Mouse (Mus musculus) adrenal gland, postnatal 36 days (tissue): ENCODE measurements at regions not wholly inside any gene's neighbourhood (a gene's known extent, or its start where the extent isn't known, plus 50 kb on each side); places are given as distances from the start of the nearest gene placed in this dataset.
A peak's percentile ranks its signal among the peaks of the same experiment; 100 is the strongest.

Experiments
- DNase-seq, 2 experiments: peaks; one replicate each; pipeline ENCODE4 v3.0.0; 2021; ENCODE audit warnings: mixed read lengths in 1 of 2

- no peak for DNase-seq
These were observed 398.0 kb downstream of the Prim2 start for GRCm38 (mm10) chr1:33271437-33272145.

DNA sequence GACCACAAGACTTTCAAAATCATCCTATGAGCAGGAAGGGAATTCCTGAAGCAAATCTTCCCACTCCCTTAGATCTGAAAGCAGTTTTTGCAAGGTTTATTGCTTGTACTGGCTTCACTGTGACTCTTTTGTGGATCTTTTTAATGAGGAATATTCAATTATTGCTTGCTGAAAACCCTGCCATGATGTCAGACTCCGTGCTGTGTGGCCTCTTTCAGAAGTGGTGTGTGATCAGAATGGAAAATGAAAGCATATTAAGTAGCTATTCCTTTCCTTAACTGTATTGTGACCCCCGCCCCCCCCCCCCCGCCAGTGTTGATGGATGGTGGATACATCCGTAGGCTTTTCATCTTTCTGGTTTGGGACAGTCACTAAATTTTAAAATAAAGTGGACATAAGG is 400.4 kb downstream of the Prim2 start:
- DNase-seq = no peak

DNA sequence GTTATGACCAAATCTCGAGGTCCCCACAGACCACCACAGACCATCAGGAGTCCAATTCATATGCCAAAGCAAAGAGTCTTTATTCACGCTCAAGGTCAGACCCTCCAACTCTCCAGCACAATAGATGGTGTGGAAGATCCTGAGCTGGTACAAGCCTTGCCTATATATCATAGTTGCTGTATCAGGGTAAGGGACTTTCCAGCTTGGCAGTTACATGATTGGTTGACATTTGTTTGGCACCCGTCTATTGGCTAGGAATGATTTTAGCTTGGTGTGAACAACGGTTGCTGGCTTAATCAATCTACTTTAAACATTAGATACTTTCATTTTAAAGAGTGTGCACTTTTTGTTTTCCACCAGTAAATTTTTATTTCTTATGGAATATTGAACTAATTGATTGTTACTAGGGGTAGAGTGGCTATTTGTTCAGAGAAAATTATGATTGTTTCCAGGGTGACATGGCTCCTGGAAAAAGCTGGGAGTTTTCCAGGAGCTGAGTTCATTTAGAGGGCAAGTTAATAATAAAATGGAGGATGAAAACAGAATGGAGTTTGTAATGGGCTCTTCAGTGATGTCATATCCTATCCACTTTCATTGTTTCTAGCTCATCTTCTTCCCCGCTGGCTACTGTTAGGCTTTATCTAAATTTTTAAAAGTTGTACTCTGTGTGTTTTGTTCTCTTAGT is 403.7 kb downstream of the Prim2 start:
- DNase-seq = no peak

GRCm38 (mm10) chr1:33249474-33249873 is 420.1 kb downstream of the Prim2 start:
- DNase-seq = no peak

GRCm38 (mm10) chr1:33247076-33247475 is 422.5 kb downstream of the Prim2 start:
- no peak for DNase-seq

GRCm38 (mm10) chr1:33245186-33245585 is 424.4 kb downstream of the Prim2 start:
- no peak for DNase-seq

GRCm38 (mm10) chr1:33244691-33245090 is 424.9 kb downstream of the Prim2 start:
- DNase-seq = peak; percentile 1 to 6

DNA sequence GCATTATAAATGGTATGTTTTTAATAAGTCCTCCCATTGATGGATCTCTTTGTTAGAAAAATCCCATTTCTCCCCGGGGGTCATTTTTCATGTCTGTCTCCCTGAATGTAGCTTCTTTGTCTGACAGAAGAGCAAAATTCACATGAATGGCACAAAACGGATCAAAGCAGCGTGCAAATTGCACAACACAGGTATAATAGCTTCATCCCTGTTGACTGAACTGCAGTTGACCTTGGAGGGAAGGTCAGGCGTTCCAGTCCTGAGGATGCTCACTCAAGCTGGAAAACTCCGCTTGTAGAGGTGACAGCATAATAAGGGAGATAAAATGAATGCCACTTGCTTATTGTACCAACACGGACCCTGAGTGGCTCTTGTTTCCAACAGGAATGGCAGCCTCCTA is 446.6 kb downstream of the Prim2 start:
- DNase-seq = no peak

GRCm38 (mm10) chr1:33214815-33215214 is 454.8 kb downstream of the Prim2 start:
- no peak for DNase-seq

DNA sequence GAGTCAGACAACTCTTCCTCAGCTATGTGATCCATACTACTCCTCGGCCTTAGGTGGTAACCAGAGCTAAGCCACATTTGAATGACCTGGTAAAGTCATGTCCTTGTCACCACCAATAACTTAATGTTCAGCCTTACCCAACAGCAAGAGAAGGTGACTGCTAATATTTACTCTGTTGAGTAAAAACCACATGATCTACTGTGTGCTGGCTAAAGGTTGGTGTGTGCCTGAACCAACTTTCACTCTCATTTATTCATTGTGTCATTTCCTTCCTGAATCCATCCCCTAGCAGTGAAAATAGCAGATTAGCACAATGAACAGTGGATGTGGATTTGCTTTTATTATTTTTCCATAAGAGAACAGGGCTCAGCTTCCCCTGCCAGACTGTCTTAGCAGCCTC is 455.2 kb downstream of the Prim2 start:
- DNase-seq = no peak

DNA sequence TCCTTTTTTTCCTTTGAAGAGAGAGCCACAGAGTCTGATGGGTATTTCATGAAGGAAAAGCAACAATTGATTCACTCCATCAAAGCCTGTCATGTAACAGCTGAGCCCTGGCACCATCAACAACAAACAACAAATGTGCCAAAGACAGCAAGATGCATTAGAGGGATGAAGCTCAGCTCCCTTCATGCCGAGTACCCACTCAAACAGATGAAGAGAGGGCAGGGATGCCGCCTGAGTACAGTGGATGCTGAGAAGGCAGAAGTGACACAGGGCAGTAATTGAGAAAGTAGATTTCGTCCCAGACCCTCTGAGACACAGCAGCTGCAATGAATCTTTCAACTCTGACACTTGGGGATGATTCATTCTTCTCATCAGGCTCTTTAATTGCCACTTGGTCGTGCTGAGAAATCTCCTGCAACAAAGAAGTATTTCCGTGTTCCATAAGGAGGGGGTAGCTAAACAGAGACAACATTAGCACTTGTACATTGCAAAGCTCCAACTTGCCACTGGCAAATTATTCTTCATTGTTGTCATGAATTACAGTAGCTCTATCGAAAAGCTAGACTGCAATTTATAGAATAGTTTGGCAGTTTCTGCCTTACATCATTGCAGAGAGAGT is 467.9 kb downstream of the Prim2 start:
- no peak for DNase-seq

- no peak for DNase-seq
These were observed 474.5 kb downstream of the Prim2 start for GRCm38 (mm10) chr1:33195114-33195513.

DNA sequence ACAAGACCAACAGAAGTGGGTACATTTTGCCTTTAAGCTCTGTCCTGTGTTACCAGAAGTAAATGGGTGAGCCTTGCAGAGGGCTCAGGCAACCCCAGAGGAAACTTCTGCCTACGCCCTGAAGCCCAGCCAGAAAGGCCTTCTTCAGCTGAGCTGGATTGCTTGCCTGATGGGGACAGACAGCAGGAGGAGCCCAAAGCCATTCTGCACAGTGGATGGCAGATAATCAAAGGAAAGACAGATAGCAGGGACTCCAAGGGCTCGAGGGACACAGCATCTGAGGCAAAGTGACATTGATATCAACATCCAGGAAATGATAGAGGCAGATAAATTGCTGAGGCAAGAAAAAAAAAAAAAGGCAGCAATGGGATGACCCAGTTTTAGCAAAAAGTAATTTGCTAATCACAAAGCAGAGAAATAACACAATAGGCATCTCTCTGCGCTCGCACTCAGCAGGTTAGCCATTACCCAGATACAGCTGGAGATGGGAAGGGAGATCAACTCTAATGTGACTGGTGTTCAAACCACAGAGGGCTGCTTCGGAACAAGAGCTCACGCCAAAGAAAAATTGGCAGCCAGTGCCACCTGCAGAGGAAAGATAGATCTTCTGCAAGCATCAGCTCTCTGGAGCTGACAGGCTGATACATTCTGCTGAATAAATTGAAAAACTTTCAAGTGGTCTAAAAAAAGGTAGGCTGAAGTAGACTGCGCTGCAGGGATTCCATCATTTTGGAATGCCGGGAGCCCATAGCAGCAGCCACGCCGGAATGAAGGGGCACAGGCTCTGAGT is 494.8 kb downstream of the Prim2 start:
- peak in 1 of 2 experiments; percentile 19 for DNase-seq

- peak; percentile 14 to 16 for DNase-seq
These were observed 532.6 kb downstream of the Prim2 start for GRCm38 (mm10) chr1:33136991-33137390.

DNA sequence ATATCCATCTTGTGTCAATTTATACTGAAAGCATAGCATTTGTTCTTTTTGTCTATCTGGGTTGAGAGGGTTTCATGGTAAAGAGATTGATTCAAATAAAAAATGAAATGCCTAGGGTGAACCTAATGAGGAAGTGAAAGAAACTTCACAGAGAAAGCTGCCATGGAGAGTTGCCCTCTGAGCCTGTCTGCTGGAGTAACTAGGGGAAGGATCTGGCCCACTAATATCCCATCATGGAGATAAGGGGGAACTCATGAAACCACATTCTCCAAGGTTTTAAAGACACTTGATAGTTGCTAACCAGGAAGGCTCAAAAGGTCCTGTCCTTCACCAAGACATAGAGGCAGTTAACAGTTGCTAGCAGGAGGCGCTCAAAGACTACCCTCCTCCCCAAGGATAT is 539.2 kb downstream of the Prim2 start:
- no peak for DNase-seq

GRCm38 (mm10) chr1:33125062-33125461 is 544.5 kb downstream of the Prim2 start:
- DNase-seq = no peak

DNA sequence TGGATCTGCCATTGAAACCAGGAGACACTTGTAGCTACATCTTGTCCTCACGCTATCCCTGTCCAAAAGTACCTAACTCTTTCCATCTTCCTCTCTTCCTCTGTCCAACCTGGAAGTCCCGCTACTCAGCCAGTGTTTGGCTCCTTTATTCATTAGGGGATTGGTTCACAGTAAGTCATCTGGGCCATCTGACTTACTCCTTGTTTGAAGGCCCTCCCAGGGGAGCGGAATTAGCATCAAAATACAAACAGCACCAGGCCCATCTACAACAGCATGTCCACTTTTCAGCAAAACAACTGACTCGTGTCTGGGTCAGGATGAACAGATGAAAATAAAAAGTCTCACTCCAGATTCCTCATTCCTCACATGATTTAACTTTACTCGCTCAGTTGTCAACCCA is 559.2 kb upstream of the Gm5415 start:
- DNase-seq = no peak

DNA sequence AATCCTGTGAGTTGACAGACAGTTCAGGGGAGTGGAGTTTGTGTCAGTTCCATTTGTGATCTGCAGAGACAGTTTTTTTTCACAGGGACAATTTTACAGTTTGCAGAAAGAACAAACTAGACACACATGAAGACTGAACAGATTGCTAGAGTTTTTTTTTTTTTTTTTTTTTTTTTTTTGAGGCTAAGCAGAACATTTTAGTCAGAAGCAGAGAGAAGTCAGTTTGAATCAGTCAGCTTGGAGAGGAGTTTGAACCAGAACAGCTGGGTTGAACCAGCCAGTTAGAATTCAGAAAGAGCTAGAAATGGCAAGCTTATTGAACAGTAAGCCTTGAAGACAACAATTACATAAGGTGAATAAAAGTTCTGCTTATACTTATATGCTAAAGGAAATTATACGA is 557.2 kb upstream of the Gm5415 start:
- no peak for DNase-seq

DNA sequence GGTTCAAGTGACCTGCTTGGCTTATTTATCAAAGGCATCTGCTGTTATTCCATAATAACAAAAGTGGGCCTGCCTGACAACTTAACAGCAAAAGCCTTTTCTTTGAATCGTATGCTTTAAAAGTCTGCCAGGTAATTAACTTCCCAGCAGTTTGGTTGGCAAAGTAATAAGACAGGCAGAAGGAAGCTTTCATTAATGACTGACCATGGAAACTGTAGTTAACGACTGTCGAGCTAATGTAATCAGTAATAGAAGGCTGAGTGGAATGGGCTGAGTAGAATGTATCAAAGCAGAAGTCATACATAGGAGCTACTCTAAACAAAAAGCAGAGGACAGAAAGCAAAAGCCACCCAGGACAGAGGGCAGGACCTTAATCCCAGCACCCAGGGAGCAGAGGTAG is 551.0 kb upstream of the Gm5415 start:
- DNase-seq = no peak

DNA sequence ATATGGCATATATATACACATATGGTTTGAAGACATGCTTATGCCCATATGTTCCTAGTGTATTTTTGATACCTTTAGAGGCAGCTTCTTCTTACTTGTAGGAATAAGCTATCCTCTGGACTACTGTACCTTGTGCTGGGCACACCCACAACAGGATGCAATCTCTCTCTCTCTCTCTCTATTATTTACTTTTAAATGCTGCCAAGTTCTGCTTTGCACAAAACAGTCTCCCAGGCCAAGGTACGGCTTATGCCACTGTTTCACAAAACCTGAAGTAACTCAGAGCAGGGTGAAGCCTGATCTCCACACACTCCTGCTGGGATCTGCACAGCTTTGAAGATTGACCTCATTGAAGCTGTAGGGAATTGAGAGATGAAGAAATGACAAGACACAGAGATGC is 549.8 kb upstream of the Gm5415 start:
- DNase-seq = no peak

DNA sequence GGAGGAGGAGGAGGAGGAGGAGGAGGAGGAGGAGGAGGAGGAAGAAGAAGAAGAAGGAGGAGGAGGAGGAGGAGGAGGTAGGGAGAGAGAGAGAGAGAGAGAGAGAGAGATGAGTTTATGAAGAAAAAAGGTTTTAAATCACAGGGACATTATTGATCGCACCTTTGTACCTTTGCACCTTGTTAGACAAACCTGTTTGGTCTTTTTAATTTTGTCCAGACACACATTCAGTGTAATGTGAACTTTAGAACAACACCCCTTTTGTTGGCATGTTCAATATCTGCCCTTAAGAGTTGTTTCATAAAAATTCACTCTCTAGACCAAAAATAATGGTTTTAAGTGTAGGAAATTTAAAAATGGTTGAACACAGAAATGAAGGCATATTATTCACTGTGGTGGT is 527.5 kb upstream of the Gm5415 start:
- no peak for DNase-seq

- no peak for DNase-seq
These were observed 510.9 kb upstream of the Gm5415 start for GRCm38 (mm10) chr1:33058010-33058409.

DNA sequence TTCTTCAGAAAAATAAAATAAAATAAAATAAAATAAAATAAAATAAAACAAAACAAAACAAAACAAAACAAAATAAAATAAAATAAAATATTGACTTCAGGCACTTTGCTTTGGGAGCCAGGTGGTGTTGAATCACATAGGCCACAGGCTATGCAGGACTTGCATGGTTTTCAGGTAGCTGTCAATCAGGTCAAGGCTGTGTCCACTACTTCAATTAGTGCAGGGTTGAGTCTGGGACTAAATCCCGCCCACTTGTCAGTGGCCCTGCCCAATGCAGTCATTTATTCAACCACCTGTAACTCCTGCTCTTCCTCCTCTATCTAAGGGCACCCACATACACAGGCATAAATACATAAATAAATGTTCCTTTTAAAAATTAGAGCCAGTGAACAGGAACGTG is 497.3 kb upstream of the Gm5415 start:
- DNase-seq = no peak
